Mouse (Mus musculus) MEL (cell line): ENCODE results near the gene Yjefn3. TPM values are rescaled to one million over a fixed set of nuclear protein-coding genes. Genes with fewer than 3 reads are reported as not detected.

Experiments
- DNase-seq: peaks from one replicate; pipeline ENCODE4 v3.0.0; 2011; ENCODE audit warnings: low read depth, low spot score
- H3K27ac ChIP-seq: 2 replicates; pipeline ENCODE4 v1.5.1; 2012; ENCODE audit warnings: low read depth, mild to moderate bottlenecking, control low read depth, low read length, moderate library complexity; ENCODE audit not compliant: control insufficient read depth
- H3K27me3 ChIP-seq, 2 experiments: fragments of 150-350 bp in 1 of 2; sonication (generic) in 1 of 2; 2 replicates each; pipeline ENCODE4 v1.6.1; 2012; ENCODE audit warnings: low read length in 2 of 2, mild to moderate bottlenecking in 2 of 2, improper control_type of control experiment in 1 of 2, moderate library complexity in 1 of 2; ENCODE audit not compliant: insufficient read depth in 2 of 2, control insufficient read depth in 1 of 2
- H3K36me3 ChIP-seq, 2 experiments: 2 replicates each; pipeline ENCODE4 v1.6.1; 2012 to 2014; ENCODE audit warnings: low read length in 2 of 2, improper control_type of control experiment in 1 of 2, inconsistent platforms in 1 of 2, mild to moderate bottlenecking in 1 of 2; ENCODE audit not compliant: insufficient read depth in 2 of 2, control insufficient read depth in 1 of 2
- H3K4me1 ChIP-seq, 2 experiments: fragments of 150-350 bp in 1 of 2; sonication (generic) in 1 of 2; 2 replicates each; pipeline ENCODE4 v1.6.1; 2012; ENCODE audit warnings: low read length in 2 of 2, improper control_type of control experiment in 1 of 2, mild to moderate bottlenecking in 1 of 2; ENCODE audit not compliant: insufficient read depth in 2 of 2, control insufficient read depth in 1 of 2
- H3K4me3 ChIP-seq, 2 experiments: fragments of 150-350 bp in 1 of 2; sonication (generic) in 1 of 2; 2 replicates each; pipeline ENCODE4 v1.5.1; 2012; ENCODE audit warnings: low read depth in 2 of 2, low read length in 2 of 2, mild to moderate bottlenecking in 2 of 2, moderate library complexity in 2 of 2, control low read depth in 1 of 2, improper control_type of control experiment in 1 of 2; ENCODE audit not compliant: control insufficient read depth in 1 of 2, insufficient read depth in 1 of 2
- H3K79me2 ChIP-seq: 2 replicates; pipeline ENCODE4 v1.6.1; 2012; ENCODE audit warnings: mild to moderate bottlenecking, low read length, moderate library complexity; ENCODE audit not compliant: control insufficient read depth, poor library complexity, insufficient read depth
- H3K9ac ChIP-seq: 2 replicates; pipeline ENCODE4 v1.6.1; 2012; ENCODE audit warnings: low read depth, mild to moderate bottlenecking, control low read depth, low read length, moderate library complexity; ENCODE audit not compliant: control insufficient read depth, poor library complexity, severe bottlenecking
- H3K9me3 ChIP-seq: fragments of 150-350 bp; sonication (generic); replicated peaks from 2 replicates; pipeline ENCODE4 v1.6.1; 2012; ENCODE audit warnings: mild to moderate bottlenecking, low read length, improper control_type of control experiment, moderate library complexity; ENCODE audit not compliant: insufficient read depth
- BHLHE40 ChIP-seq: IDR thresholded peaks from 2 replicates; pipeline ENCODE4 v1.6.1; 2012; ENCODE audit warnings: low read depth, mild to moderate bottlenecking, inconsistent platforms, low read length, improper control_type of control experiment, borderline replicate concordance
- CHD1 ChIP-seq: IDR thresholded peaks from 2 replicates; pipeline ENCODE4 v1.6.1; 2012; ENCODE audit warnings: low read depth, mild to moderate bottlenecking, inconsistent platforms, low read length, improper control_type of control experiment
- CHD2 ChIP-seq: IDR thresholded peaks from 2 replicates; pipeline ENCODE4 v1.6.1; 2011; ENCODE audit warnings: low read length, improper control_type of control experiment
- E2F4 ChIP-seq: IDR thresholded peaks from 2 replicates; pipeline ENCODE4 v1.6.1; 2011; ENCODE audit warnings: low read depth, low read length, improper control_type of control experiment, borderline replicate concordance
- EP300 ChIP-seq, 2 experiments: IDR thresholded peaks; 2 replicates each; pipeline ENCODE4 v1.6.1; 2011; ENCODE audit warnings: improper control_type of control experiment in 2 of 2, low read length in 2 of 2, low read depth in 1 of 2, mild to moderate bottlenecking in 1 of 2
- HCFC1 ChIP-seq: IDR thresholded peaks from 2 replicates; pipeline ENCODE4 v1.6.1; 2012; ENCODE audit warnings: low read depth, mild to moderate bottlenecking, inconsistent platforms, low read length, improper control_type of control experiment, moderate library complexity
- KAT2A ChIP-seq: conservative IDR thresholded peaks from 2 replicates; pipeline ENCODE4 v1.6.1; 2012; ENCODE audit warnings: low read depth, low read length, improper control_type of control experiment, inconsistent platforms
- MEF2A ChIP-seq: IDR thresholded peaks from 2 replicates; pipeline ENCODE4 v1.6.1; 2014; ENCODE audit warnings: low read depth, mild to moderate bottlenecking, inconsistent platforms, low read length, improper control_type of control experiment; ENCODE audit not compliant: poor library complexity, insufficient replicate concordance, severe bottlenecking; ENCODE audit errors: extremely low read depth
- MXI1 ChIP-seq: IDR thresholded peaks from 2 replicates; pipeline ENCODE4 v1.6.1; 2011; ENCODE audit warnings: mild to moderate bottlenecking, low read depth, low read length, improper control_type of control experiment
- MYC ChIP-seq: IDR thresholded peaks from 2 replicates; pipeline ENCODE4 v1.6.1; 2011; ENCODE audit warnings: low read depth, mild to moderate bottlenecking, low read length, improper control_type of control experiment, moderate library complexity
- NELFE ChIP-seq: IDR thresholded peaks from 2 replicates; pipeline ENCODE4 v1.6.1; 2011; ENCODE audit warnings: low read depth, low read length, improper control_type of control experiment
- SMC3 ChIP-seq: IDR thresholded peaks from 2 replicates; pipeline ENCODE4 v1.6.1; 2011; ENCODE audit warnings: low read depth, low read length, improper control_type of control experiment
- USF2 ChIP-seq, 2 experiments: IDR thresholded peaks; 2 replicates each; pipeline ENCODE4 v1.6.1; 2011 to 2012; ENCODE audit warnings: improper control_type of control experiment in 2 of 2, low read length in 2 of 2, borderline replicate concordance in 1 of 2, inconsistent platforms in 1 of 2, low read depth in 1 of 2, mild to moderate bottlenecking in 1 of 2; ENCODE audit not compliant: insufficient read depth in 1 of 2
- polyA plus RNA-seq, 2 experiments: library from polyadenylated mRNA; stranded (reverse) in 1 of 2; unstranded in 1 of 2; fragments of >175 nt in 1 of 2; fragments of >200 nt in 1 of 2; gene quantifications; 2 replicates each; pipeline versions ENCODE4 v1.2.1 to v1.2.4; 2012; ENCODE audit warnings: low replicate concordance in 2 of 2, low read depth in 1 of 2; ENCODE audit not compliant: insufficient read length in 2 of 2, insufficient read depth in 1 of 2, missing spikeins in 1 of 2
- total RNA-seq: library from RNA; depleted of rRNA; stranded (reverse); fragments of 300-350 nt; gene quantifications from 2 replicates; pipeline ENCODE4 v1.2.3, GENCODE M21; 2012

Yjefn3 gene
- total and polyA plus RNA-seq, 3 experiments, result 5.3 to 8.2 TPM; not detected in 1

- DNase-seq, result no peak
- Histone ChIP-seq H3K27me3 (no peaks in the 10 kb centered on the region), H3K9ac (no peak within 1 kb of the TSS), H3K36me3 (no peaks in the 10 kb centered on the region), H3K79me2 (no peaks in the 10 kb centered on the region), H3K4me1 (no peaks in the 10 kb centered on the region), H3K9me3 (no peaks in the 10 kb centered on the region), H3K4me3 (no peak within 1 kb of the TSS), H3K27ac (no peak within 1 kb of the TSS)
- TF ChIP-seq SMC3, result no peak
- no peak for TF ChIP-seq HCFC1
- TF ChIP-seq KAT2A, result no peak
- TF ChIP-seq MEF2A, result no peak
- no peak for TF ChIP-seq E2F4
- no peak for TF ChIP-seq BHLHE40
- TF ChIP-seq CHD1, result no peak
- no peak for TF ChIP-seq MXI1
- TF ChIP-seq USF2 (IDR thresholded peaks at IDR 0.05; ENCODE audit: borderline replicate concordance in 1 of 2, insufficient read depth in 1 of 2, low read depth in 1 of 2, low read length in 2 of 2), result no peak
- TF ChIP-seq EP300 (IDR thresholded peaks at IDR 0.05; ENCODE audit: low read depth in 1 of 2, low read length in 2 of 2), result no peak
- TF ChIP-seq NELFE, result no peak
Observed at GRCm38 (mm10) chr8:69887289-69888243, 14.9 kb downstream of the Yjefn3 start, which contains the start of gene Cilp2. Gene Cilp2, minus strand, starts transcription at chr8:69887687.

- DNase-seq, result no peak
- no peaks in the 10 kb centered on the region for H3K79me2 ChIP-seq
- H3K27ac ChIP-seq, result no peak overlapping the region
- TF ChIP-seq CHD2 (no peak), MYC (no peak)
- no peak overlapping the region for H3K4me3 ChIP-seq
- H3K36me3 ChIP-seq, result no peaks in the 10 kb centered on the region
- H3K4me1 ChIP-seq, result no peaks in the 10 kb centered on the region
- H3K9ac ChIP-seq, result no peak overlapping the region
- H3K9me3 ChIP-seq, result no peaks in the 10 kb centered on the region
- H3K27me3 ChIP-seq, result no peaks in the 10 kb centered on the region
Observed at GRCm38 (mm10) chr8:69884141-69884540, 18.4 kb downstream of the Yjefn3 start.
